Mouse (Mus musculus) bone marrow, adult 2 months (tissue): ENCODE measurements at regions not wholly inside any gene's neighbourhood (a gene's known extent, or its start where the extent isn't known, plus 50 kb on each side); places are given as distances from the start of the nearest gene placed in this dataset.

ENCODE experiments used
- H3K27ac ChIP-seq: fragments of 200-500 bp; 2 replicates; pipeline ENCODE4 v1.5.1; 2012; ENCODE audit warnings: low read depth, mild to moderate bottlenecking, control low read depth, inconsistent platforms, low read length; ENCODE audit not compliant: control insufficient read depth, poor library complexity, insufficient read depth
- H3K4me1 ChIP-seq: fragments of 200-500 bp; 2 replicates; pipeline ENCODE4 v1.6.1; 2011; ENCODE audit warnings: low read length; ENCODE audit not compliant: control insufficient read depth, insufficient read depth
- H3K4me3 ChIP-seq: fragments of 200-500 bp; replicated peaks from 2 replicates; pipeline ENCODE3; 2011; ENCODE audit warnings: mild to moderate bottlenecking, low read depth, low read length, control low read depth; ENCODE audit not compliant: control insufficient read depth
- CTCF ChIP-seq: fragments of 200-500 bp; IDR thresholded peaks from 2 replicates; pipeline ENCODE4 v1.5.1; 2011; ENCODE audit warnings: low read length, control low read depth; ENCODE audit not compliant: control insufficient read depth, insufficient read depth
- POLR2A ChIP-seq: fragments of 200-500 bp; IDR thresholded peaks from 2 replicates; pipeline ENCODE4 v1.6.1; 2011; ENCODE audit warnings: low read depth, mild to moderate bottlenecking, control low read depth, low read length, borderline replicate concordance; ENCODE audit not compliant: control insufficient read depth
- WGBS: fragments of 180-500 bp; shearing (Covaris S2); methylation state at CpG from one replicate; pipeline ENCODE4 v1.1.7; 2018; 5-methylcytosine and 5-hydroxymethylcytosine counted together

- Histone ChIP-seq H3K4me1 (no peaks in the 10 kb centered on the region), H3K4me3 (no peak overlapping the region), H3K27ac (no peak overlapping the region)
- 69% methylated on average over 6 of the region's 6 CpGs for WGBS
- TF ChIP-seq CTCF (no peak), POLR2A (no peak)
Measured at GRCm38 (mm10) chr10:21831002-21831696, 50.8 kb upstream of the Sgk1 start.
